Mouse (Mus musculus): ENCODE measurements around the gene Madcam1. TPM values are rescaled to one million over a fixed set of nuclear protein-coding genes. Genes with fewer than 3 reads are reported as not detected.
"Not testable (repeated sequence)": the region's sequence is repeated elsewhere in the genome, so short reads cannot be mapped to it uniquely, and the experiment has no call there.

Madcam1 gene
- polyA plus RNA-seq, 1 experiment from 2014 or later = 2.7 TPM

DNA sequence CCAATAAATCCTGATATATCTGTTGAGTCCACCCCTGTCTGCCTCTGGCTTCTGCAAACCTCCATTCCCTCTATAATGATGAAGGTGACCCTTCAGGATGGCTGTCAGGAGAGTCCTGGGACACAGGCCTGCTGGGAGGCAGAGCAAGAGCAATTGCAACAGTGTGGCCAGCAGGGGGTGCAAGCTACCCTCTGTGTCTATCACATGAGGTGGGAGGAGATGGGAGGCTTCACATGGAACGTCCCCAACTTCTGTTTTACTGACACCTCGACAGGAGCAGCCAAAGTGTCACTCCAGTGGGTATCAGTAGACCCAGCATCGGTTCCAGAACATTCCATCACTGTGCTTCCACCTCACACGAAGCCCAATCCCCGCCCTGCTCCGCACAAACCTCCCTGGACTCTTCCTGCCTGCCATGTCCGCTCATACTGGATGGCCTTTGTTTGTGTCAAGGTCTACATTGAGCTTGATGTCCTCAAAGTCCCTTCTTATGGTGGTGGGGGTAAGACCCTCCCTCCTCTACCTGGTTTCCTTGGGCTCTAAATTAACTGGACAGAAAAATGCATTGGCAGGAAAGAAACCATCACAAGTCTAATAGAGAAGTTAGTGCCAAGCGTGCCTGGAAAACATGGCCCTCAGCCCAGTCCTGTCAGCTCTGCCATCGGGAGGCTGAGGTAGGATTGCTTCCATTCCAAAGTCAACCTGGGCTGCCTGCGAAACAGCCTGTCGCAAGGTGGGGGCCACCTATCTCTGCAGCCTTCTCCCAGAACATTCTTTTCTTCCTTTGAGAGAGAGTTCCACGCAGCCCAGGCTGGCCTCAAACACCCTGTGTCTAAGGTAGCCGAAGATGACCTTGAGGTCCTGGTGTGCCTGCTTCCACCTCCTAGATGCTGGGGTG, 31.1 kb downstream of the Madcam1 start:
- Histone ChIP-seq H3K36me3 (no peaks in the 10 kb centered on the region), H3K27me3 (no peaks in the 10 kb centered on the region), H3K4me1 (peaks cover 17% of the 10 kb centered on the region), H3K9ac (no peak overlapping the region), H3K9me3 (replicated peaks) (0 out of 2 replicates have a peak, but pooled peaks cover 4% of the 10 kb centered on the region), H3K27ac (peak overlapping the region; percentile 87), H3K4me2 (no peak overlapping the region), H3K4me3 (replicated peaks) (no peak overlapping the region)
- ATAC-seq (replicated peaks; ENCODE audit: low FRiP score) = 0 out of 2 replicates have a peak, but pooled peaks have one; percentile 33
- 64% methylated on average over 13 of the region's 13 CpGs for WGBS

DNA sequence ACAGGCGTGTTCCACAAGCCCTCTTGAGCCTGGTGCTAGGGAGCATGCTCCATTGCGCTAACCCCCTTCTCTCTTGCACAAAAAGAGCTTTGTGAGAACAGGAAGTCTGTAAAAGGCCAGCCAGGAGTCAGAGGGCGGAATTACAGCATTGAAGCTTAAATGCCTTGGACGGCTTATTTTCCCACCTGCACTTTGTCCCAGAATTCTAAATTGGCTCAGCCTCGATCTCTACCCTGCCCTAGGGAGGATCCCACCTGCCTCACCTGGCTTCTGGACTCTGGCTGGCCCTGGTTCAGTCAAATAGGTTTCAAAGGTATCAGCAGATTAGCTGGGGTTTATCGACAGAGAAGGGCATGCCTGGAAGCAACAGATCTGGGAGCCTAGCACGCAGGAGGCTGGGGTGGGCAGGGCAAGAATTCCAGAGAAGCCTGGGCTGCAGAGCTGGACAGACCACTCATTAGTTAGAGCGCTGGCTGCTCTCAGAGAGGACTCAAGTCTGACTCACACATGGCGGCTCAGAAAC, 31.8 kb downstream of the Madcam1 start:
- no peaks in the 10 kb centered on the region for H3K36me3 ChIP-seq
- ATAC-seq (replicated peaks; ENCODE audit: low FRiP score) = no peak
- H3K4me2 ChIP-seq = no peak overlapping the region
- no peaks in the 10 kb centered on the region for H3K27me3 ChIP-seq
- H3K9ac ChIP-seq = no peak overlapping the region
- H3K4me1 ChIP-seq = peaks cover 23% of the 10 kb centered on the region
- 0 out of 2 replicates have a peak, but pooled peaks cover 4% of the 10 kb centered on the region for H3K9me3 ChIP-seq (replicated peaks)
- H3K4me3 ChIP-seq (replicated peaks) = no peak overlapping the region
- H3K27ac ChIP-seq = peak overlapping the region; percentile 87
- WGBS = 56% methylated on average over 9 of the region's 9 CpGs

DNA sequence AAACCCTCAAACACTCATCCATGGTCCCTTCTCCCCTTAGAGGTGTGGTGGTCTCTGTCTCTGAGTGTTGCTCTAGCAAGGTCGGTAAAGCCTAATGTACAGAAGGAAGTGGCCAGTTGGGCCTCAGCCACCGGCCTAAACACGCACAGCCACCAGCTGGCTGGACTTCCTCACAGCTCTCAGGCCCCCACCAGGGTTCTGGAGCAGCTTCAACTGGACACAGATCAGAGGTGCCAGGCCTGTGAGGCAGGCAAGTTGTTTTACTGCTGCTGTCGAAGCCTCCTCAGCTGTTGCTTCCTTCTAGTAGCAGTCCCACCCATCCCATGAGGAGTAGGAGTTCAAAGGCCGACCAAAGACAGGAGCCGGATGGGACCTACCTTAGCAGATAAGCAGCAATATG, 33.6 kb downstream of the Madcam1 start:
- no peaks in the 10 kb centered on the region for H3K27me3 ChIP-seq
- no peak overlapping the region for H3K27ac ChIP-seq
- H3K4me2 ChIP-seq = no peak overlapping the region
- no peaks in the 10 kb centered on the region for H3K9me3 ChIP-seq (replicated peaks)
- H3K4me3 ChIP-seq (replicated peaks) = no peak overlapping the region
- no peak for ATAC-seq (replicated peaks; ENCODE audit: low FRiP score)
- no peak overlapping the region for H3K9ac ChIP-seq
- H3K4me1 ChIP-seq = peaks cover 29% of the 10 kb centered on the region
- WGBS = 65% methylated on average over 6 of the region's 6 CpGs
- no peaks in the 10 kb centered on the region for H3K36me3 ChIP-seq

DNA sequence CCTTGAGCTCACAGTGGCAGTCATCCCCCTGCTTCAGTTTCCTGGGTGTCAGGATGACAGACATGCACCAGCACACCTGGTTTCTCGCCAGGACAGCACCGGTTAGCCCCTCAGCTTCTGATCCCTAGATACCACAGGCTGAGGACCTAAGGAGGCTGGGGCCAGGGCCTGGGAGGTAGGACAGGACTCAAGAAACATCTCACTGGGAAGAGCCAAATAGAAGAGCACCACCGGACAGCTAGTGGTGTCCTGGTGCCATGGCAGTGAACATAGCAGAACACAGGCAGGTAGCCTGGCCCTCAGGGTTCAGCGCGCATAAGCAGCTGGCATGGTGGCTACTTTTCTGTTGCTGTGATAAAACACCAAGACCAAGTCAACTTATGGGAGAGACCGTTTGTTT, 34.1 kb downstream of the Madcam1 start:
- H3K36me3 ChIP-seq = no peaks in the 10 kb centered on the region
- H3K27ac ChIP-seq = no peak overlapping the region
- no peak overlapping the region for H3K9ac ChIP-seq
- no peaks in the 10 kb centered on the region for H3K27me3 ChIP-seq
- no peaks in the 10 kb centered on the region for H3K9me3 ChIP-seq (replicated peaks)
- ATAC-seq (replicated peaks; ENCODE audit: low FRiP score) = no peak
- H3K4me3 ChIP-seq (replicated peaks) = no peak overlapping the region
- H3K4me2 ChIP-seq = no peak overlapping the region
- 95% methylated on average over 6 of the region's 6 CpGs for WGBS
- peaks cover 29% of the 10 kb centered on the region for H3K4me1 ChIP-seq

DNA sequence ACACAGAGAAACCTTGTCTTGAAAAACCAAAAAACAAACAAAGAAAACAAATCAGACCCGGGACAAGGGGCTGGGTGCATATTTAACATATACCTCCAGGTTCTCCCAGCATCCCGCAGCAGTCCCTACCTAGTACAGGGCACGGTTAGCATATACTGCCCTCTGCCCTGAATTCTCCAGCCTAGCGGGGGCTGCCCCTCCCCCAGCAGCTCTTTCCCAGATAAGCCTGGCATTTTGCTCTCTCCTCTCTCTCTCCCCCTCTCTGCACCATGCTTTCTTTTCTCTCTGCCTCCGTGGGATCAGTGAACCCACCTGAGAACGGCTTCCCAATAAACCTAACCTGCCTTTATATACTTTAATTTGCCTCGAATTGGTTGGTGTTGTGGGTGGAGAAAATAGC, 36.3 kb downstream of the Madcam1 start:
- no peak overlapping the region for H3K4me2 ChIP-seq
- peaks cover 37% of the 10 kb centered on the region for H3K4me1 ChIP-seq
- no peak for ATAC-seq (replicated peaks; ENCODE audit: low FRiP score)
- peak overlapping the region; percentile 68 for H3K27ac ChIP-seq
- no peak overlapping the region for H3K9ac ChIP-seq
- no peak overlapping the region for H3K4me3 ChIP-seq (replicated peaks)
- H3K36me3 ChIP-seq = no peaks in the 10 kb centered on the region
- no peaks in the 10 kb centered on the region for H3K27me3 ChIP-seq
- H3K9me3 ChIP-seq (replicated peaks) = no peaks in the 10 kb centered on the region
- 45% methylated on average over 7 of the region's 7 CpGs for WGBS

DNA sequence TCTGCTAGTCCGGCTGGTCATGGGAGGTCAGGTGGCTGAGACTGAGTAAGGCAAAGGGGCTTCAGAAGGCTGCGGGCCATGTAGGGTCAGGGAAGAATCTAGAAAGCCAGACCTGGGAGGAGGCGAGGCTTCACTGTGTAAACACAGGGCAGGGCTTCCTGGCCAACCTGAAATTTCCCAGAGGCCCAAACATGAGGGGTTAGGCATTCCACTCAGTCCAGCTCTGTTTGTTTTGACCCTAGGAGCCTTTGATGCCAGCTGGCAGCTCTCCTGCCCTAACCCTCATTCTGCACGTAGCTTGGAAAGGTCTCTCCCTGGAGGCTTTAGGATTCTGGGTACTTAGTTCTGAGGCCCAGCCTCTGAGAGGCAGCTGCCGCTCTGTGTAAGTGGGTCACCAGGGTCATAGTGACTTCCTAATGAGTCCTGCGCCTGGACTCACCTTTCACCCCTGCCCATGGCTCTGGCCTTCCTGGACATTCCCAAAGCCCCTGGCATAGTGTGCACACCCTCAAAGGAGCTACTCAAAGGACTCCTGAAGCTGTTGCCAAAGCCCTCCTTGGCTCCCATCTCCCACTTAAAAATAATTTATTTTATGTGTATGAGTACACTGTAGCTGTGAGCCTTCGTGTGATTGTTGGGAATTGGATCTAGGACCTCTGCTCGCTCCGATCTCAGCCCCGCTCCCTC, 37.2 kb downstream of the Madcam1 start:
- Histone ChIP-seq H3K4me1 (peaks cover 37% of the 10 kb centered on the region), H3K4me3 (replicated peaks) (no peak overlapping the region), H3K36me3 (peaks cover 5% of the 10 kb centered on the region; the same call in 1 of the 2 replicates), H3K4me2 (no peak overlapping the region), H3K9me3 (replicated peaks) (no peaks in the 10 kb centered on the region), H3K9ac (no peak overlapping the region), H3K27ac (peak overlapping the region; percentile 68), H3K27me3 (no peaks in the 10 kb centered on the region)
- no peak for ATAC-seq (replicated peaks; ENCODE audit: low FRiP score)
- WGBS = 47% methylated on average over 10 of the region's 10 CpGs

DNA sequence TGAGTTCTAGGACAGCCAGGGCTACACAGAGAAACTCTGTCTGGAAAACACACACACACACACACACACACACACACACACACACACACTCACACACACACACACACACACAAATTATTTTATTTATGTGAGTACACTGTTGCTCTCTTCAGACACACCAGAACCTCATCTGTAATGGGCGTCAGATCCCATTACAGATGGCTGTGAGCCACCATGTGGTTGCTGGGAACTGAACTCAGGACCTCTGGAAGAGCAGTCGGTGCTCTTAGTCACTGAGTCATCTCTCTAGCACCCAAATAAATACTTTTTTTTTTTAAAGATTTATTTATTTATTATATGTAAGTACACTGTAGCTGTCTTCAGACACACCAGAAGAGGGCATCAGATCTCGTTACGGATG, 38.6 kb downstream of the Madcam1 start:
- not testable (repeated sequence) for H3K4me3 ChIP-seq (replicated peaks); H3K4me2 ChIP-seq; H3K9ac ChIP-seq; H3K27me3 ChIP-seq; H3K27ac ChIP-seq; ATAC-seq (replicated peaks; ENCODE audit: low FRiP score); H3K9me3 ChIP-seq (replicated peaks)
- Histone ChIP-seq H3K36me3 (peaks cover 17% of the 10 kb centered on the region), H3K4me1 (peaks cover 47% of the 10 kb centered on the region)
- 90% methylated on average over 4 of the region's 4 CpGs for WGBS

DNA sequence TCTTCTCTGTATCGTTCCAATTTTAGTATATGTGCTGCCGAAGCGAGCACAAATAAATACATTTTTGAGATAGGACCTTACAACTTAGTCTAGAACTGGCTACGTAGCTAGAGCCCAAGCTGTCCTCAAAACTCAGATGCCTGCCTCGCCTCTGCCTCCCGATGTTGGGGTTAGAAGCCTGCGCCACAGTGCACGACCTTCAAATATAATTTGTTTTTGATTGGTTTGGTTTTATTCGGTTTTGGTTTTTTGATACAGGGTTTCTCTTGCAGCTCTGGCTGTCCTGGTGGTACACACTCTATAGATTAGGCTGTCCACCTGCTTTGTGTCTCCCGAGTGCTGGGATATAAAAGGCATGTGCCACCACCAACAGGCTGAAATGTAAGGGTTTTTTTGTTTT, 39.2 kb downstream of the Madcam1 start:
- Histone ChIP-seq H3K4me2 (peak overlapping the region; percentile 86), H3K36me3 (peaks cover 21% of the 10 kb centered on the region), H3K4me3 (replicated peaks) (peak overlapping the region; percentile 82), H3K27ac (peak overlapping the region; percentile 67), H3K4me1 (peaks cover 47% of the 10 kb centered on the region), H3K9me3 (replicated peaks) (no peaks in the 10 kb centered on the region), H3K9ac (peak overlapping the region; percentile 43; the same call in 1 of the 2 replicates), H3K27me3 (no peaks in the 10 kb centered on the region)
- 81% methylated on average over 10 of the region's 10 CpGs for WGBS
- ATAC-seq (replicated peaks; ENCODE audit: low FRiP score) = no peak

DNA sequence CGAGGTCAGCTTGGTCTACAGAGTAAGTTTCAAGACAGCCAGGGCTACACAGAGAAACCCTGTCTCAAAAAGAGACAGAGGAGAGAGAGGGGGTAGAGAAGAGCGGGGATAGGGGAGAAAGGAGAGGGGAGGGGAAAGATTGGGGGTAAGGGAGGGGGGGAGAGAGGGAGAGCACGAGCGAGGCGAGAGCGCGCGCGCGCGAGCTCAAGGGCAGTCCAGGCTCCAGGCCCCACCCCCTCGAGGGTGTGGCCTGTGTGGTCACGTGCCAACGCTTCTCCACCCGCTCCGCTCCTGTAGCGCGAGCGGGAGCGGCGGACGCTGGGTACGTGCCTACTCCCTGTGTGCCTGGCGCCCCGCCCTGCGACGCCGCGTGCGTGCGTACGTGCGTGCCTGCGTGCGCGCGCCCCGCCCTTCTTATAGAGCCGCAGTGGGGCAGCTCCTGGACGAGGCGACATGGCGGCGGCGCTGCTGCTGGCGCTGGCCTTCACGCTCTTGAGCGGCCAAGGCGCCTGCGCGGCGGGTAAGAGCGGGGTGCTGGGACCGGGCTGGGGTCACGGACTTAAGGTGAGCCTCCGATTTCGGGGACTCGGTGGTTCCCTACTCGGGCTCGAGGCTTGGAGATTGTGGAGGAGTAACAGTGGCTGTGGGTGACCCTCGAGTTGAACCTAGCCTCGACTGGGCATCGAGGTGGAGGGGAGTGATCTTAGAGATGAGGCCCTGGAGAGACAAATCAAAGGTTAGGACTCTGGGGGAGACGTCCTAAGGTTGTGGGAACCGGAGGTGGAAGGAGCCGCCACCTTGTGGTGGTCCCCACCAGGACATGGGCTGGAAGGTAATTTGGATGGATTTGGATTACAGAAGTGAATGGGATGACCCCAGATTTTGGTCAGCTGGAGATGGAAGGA, 40.0 kb downstream of the Madcam1 start, which contains the start of gene Bsg:
Bsg (plus strand) TSS at position 427 of the 905 bp plus-strand sequence.
- peaks cover 51% of the 10 kb centered on the region for H3K4me1 ChIP-seq
- peak within 1 kb of the TSS; percentile 82 for H3K4me3 ChIP-seq (replicated peaks)
- peak within 1 kb of the TSS; percentile 86 for H3K4me2 ChIP-seq
- peak within 1 kb of the TSS; percentile 87 for H3K27ac ChIP-seq
- ATAC-seq (replicated peaks; ENCODE audit: low FRiP score) = peak; percentile 96
- under 1% methylated on average over 55 of the region's 65 CpGs for WGBS
- peak within 1 kb of the TSS; percentile 91 for H3K9ac ChIP-seq
- no peaks in the 10 kb centered on the region for H3K9me3 ChIP-seq (replicated peaks)
- H3K36me3 ChIP-seq = peaks cover 29% of the 10 kb centered on the region
- no peaks in the 10 kb centered on the region for H3K27me3 ChIP-seq

DNA sequence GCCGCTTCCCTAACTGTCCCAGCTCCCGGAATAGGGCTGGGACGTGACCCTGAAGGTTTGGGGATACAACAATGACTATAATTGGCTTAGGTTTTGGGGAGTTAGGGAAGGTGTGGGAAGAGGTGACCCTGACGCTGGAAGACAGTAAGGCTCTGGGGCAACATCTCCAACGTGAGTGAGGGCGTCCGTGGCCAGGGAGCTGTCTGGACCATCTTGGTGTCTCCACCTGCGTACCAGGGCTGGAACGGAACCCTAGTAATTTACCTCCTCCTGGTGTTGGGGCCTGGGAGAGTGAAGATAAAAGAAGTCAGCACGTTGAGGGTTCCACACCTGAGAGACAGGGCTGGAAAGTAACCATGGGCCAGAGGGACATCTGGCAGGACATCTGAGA, 40.6 kb downstream of the Madcam1 start:
- Histone ChIP-seq H3K36me3 (peaks cover 35% of the 10 kb centered on the region), H3K4me3 (replicated peaks) (peak overlapping the region; percentile 82), H3K27me3 (no peaks in the 10 kb centered on the region), H3K27ac (peak overlapping the region; percentile 87; the same call in 1 of the 2 replicates), H3K9me3 (replicated peaks) (no peaks in the 10 kb centered on the region), H3K4me1 (peaks cover 51% of the 10 kb centered on the region), H3K4me2 (peak overlapping the region; percentile 86), H3K9ac (peak overlapping the region; percentile 91)
- no peak for ATAC-seq (replicated peaks; ENCODE audit: low FRiP score)
- 4% methylated on average over 10 of the region's 10 CpGs for WGBS

DNA sequence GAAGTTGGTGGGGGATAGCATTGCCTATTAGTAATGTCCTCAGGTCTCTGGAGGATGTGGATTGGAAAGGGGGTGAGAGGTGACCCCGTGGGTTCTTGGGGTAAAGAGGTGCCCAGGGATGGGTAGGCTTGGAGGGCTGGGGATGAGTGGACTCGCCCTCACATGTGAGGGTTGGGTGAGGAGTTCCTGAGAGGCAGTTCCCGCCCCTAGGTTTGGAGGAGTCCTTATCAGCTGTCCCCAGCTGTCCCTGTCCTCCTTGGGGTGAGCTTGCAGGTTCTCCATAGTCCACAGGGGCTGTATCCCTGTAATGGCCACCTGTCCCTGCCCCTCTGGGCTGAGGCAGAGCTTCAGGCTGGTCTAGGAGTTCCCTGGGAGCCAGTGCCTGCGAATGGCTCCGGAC, 41.6 kb downstream of the Madcam1 start:
- Histone ChIP-seq H3K9ac (peak overlapping the region; percentile 91; the same call in 1 of the 2 replicates), H3K4me2 (peak overlapping the region; percentile 86), H3K27ac (no peak overlapping the region), H3K36me3 (peaks cover 45% of the 10 kb centered on the region), H3K9me3 (replicated peaks) (no peaks in the 10 kb centered on the region), H3K27me3 (no peaks in the 10 kb centered on the region), H3K4me1 (peaks cover 47% of the 10 kb centered on the region), H3K4me3 (replicated peaks) (peak overlapping the region; percentile 82)
- ATAC-seq (replicated peaks; ENCODE audit: low FRiP score) = no peak
- WGBS = 89% methylated on average over 5 of the region's 5 CpGs

Measured in kidney, embryonic 15.5 days (tissue).